Mouse (Mus musculus) kidney, adult 2 months (tissue): ENCODE measurements around the gene Ugt1a5.

Experiments used
- CTCF ChIP-seq: fragments of 200-500 bp; conservative IDR thresholded peaks from 2 replicates; pipeline ENCODE4 v1.5.1; 2011; ENCODE audit warnings: low read depth, mild to moderate bottlenecking, control low read depth, low read length, moderate library complexity, mixed read lengths; ENCODE audit not compliant: insufficient read depth, insufficient read length
- POLR2A ChIP-seq: fragments of 200-500 bp; IDR thresholded peaks from one replicate; pipeline ENCODE4 v1.6.1; 2011; ENCODE audit warnings: low read depth, low read length, control low read depth

DNA sequence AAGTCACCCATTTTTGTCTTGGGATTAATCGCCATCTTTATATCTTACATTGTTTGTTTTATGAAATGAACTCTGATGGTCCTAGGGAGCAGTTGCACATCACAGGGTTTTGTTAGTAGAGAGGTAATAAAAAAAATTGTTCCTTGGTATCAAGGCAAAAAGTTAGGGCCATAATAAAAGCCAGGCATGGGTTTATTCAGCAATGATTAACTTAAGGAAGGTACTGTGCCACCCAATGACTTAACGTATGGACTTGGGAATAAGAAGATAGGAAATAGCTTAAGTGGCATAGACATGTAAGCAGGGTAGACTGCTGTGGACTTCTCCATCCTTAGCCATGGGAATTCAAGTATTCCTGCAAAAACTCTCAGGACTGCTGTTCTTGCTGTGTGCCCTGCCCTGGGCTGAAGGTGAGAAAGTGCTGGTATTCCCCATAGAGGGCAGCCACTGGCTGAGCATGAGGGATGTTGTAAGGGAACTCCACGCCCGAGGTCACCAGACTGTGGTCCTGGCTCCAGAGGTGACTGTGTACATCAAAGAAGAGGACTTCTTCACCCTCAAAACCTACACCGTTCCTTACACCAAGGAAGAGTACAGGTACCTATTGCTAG lies 20.6 kb downstream of the Ugt1a5 start:
- TF ChIP-seq CTCF (no peak), POLR2A (no peak)
